Mouse (Mus musculus) small intestine, adult 2 months (tissue): ENCODE data around the gene Tas2r135.

ENCODE experiments used
- CTCF ChIP-seq: fragments of 200-500 bp; IDR thresholded peaks from 2 replicates; pipeline ENCODE4 v1.5.1; 2012; ENCODE audit warnings: low read depth, mild to moderate bottlenecking, control low read depth, inconsistent platforms, low read length, moderate library complexity, mixed read lengths; ENCODE audit not compliant: insufficient replicate concordance, insufficient read length; ENCODE audit errors: extremely low read depth
- POLR2A ChIP-seq: fragments of 200-500 bp; IDR thresholded peaks from 2 replicates; pipeline ENCODE4 v1.6.1; 2012; ENCODE audit warnings: low read depth, mild to moderate bottlenecking, control low read depth, inconsistent platforms, low read length, moderate library complexity

GRCm38 (mm10) chr6:42355794-42356600 lies 49.2 kb upstream of the Tas2r135 start:
- TF ChIP-seq POLR2A, result no peak
- no peak for TF ChIP-seq CTCF
